Mouse (Mus musculus) liver, postnatal 0 days (tissue): ENCODE measurements around the gene Sox10. TPM values are rescaled to one million over a fixed set of nuclear protein-coding genes. Genes with fewer than 3 reads are reported as not detected.

ENCODE experiments used
- ATAC-seq: fragments of 200-750 bp; cut with Nextera tagmentation; 2 replicates; pipeline ENCODE4 v1.8.0; 2017; ENCODE audit warnings: mild to moderate bottlenecking, moderate library complexity
- DNase-seq: peaks from one replicate; pipeline ENCODE4 v3.0.0-alpha.2; 2016
- H3K27ac ChIP-seq: fragments of 300-500 bp; sonication (generic); 2 replicates; pipeline ENCODE4 v1.5.1; 2014; ENCODE audit warnings: antibody characterized with exemption, moderate library complexity, mild to moderate bottlenecking, low read depth
- H3K27me3 ChIP-seq: fragments of 300-500 bp; sonication (generic); 2 replicates; pipeline ENCODE4 v1.6.1; 2014; ENCODE audit warnings: low read length, control low read depth, mixed read lengths; ENCODE audit not compliant: insufficient read depth
- H3K36me3 ChIP-seq: fragments of 300-500 bp; sonication (generic); replicated peaks from 2 replicates; pipeline ENCODE4 v1.6.1; 2014; ENCODE audit warnings: mild to moderate bottlenecking, control low read depth, low read length, moderate library complexity, mixed read lengths; ENCODE audit not compliant: insufficient read depth
- H3K4me1 ChIP-seq: fragments of 300-500 bp; sonication (generic); 2 replicates; pipeline ENCODE4 v1.6.1; 2014; ENCODE audit warnings: antibody characterized with exemption, mild to moderate bottlenecking, control low read depth; ENCODE audit not compliant: insufficient read depth
- H3K4me2 ChIP-seq: fragments of 300-500 bp; sonication (generic); 2 replicates; pipeline ENCODE4 v1.6.1; 2014; ENCODE audit warnings: low read depth, mild to moderate bottlenecking, low read length, moderate library complexity, mixed read lengths
- H3K4me3 ChIP-seq: fragments of 300-500 bp; sonication (generic); 2 replicates; pipeline ENCODE4 v1.5.1; 2014; ENCODE audit warnings: low read depth, low read length
- H3K9ac ChIP-seq: fragments of 300-500 bp; sonication (generic); replicated peaks from 2 replicates; pipeline ENCODE4 v1.6.1; 2014; ENCODE audit warnings: mild to moderate bottlenecking, moderate library complexity
- H3K9me3 ChIP-seq: fragments of 300-500 bp; sonication (generic); 2 replicates; pipeline ENCODE4 v1.6.1; 2016; ENCODE audit warnings: mild to moderate bottlenecking, control low read depth, low read length, mixed read lengths
- CTCF ChIP-seq: sonication (generic); IDR thresholded peaks from 2 replicates; pipeline ENCODE4 v1.5.1; 2016; ENCODE audit warnings: antibody characterized with exemption, low read depth
- EP300 ChIP-seq: IDR thresholded peaks from 2 replicates; pipeline ENCODE4 v1.6.1; 2016; ENCODE audit warnings: antibody characterized with exemption, low read depth, mild to moderate bottlenecking
- WGBS: fragments of 180-500 bp; shearing (Covaris S2); extraction: QIAGEN DNeasy Blood & Tissue Kit; methylation state at CpG from one replicate; pipeline ENCODE4 v1.1.7; 2014; ENCODE audit not compliant: insufficient replicate concordance; 5-methylcytosine and 5-hydroxymethylcytosine counted together
- polyA plus RNA-seq: library from polyadenylated mRNA; unstranded; fragments of >200 nt; fragmentation: Nextera tagmentation; extraction: Ambion mirVana; gene quantifications from 2 replicates; pipeline ENCODE4 v1.2.1, GENCODE M21; 2015

Sox10 gene
- polyA plus RNA-seq, 1 experiment from 2014 or later, result 0.07 TPM

DNA sequence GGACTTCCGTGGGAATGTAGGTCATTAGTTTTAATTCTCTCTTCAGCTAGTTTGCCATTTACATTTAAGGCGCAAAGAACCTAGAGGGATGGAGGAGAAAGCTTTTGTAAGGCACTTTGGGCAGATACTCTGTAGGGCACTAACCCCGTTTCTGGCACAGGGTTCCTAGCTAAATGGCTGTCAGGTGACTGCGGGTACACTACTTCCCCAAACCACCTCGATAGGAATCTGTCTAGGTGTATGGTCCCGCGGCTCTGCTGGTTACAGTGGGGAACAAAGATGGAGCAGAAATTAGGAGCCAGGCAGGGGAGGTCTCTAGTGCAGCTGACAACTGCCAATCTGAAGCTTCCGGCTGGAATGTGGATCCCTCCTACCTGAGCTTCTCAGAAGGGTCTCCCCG is 55.0 kb downstream of the Sox10 start:
- peaks cover 23% of the 10 kb centered on the region for H3K4me1 ChIP-seq
- ATAC-seq, result no peak

DNA sequence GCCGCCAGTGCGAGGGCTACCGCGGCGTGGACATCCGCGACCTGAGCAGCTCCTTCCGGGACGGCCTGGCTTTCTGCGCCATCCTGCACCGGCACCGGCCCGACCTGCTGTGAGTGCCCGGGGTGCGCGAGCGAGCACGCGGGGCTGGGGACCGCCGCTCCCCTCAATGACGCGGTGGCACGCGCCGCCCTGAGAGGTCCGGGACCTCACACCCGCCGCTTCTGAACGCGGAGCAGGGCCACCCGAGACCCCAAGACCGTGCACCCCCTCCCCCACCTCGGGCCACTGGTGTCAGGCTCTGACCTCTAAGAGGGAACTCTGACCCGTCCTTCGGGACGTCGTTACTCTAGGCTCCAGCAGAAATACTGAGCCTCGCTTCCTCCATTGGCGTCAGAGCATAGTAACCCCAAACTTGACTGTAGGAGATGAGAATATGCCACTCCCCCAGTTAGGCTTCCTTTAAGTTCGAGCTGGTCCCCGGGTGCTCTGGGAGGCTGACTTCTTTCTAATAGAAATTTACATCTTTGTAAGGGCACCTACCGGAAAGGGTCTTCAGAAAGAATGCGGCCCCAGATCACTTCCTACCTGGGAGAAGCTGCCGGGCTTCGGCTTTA is 55.6 kb downstream of the Sox10 start:
- no peaks in the 10 kb centered on the region; the same call in 1 of the 2 replicates for H3K36me3 ChIP-seq
- H3K4me2 ChIP-seq, result peak overlapping the region; percentile 97
- DNase-seq (no peak), ATAC-seq (peak; percentile 63)
- no peaks in the 10 kb centered on the region for H3K9me3 ChIP-seq
- under 1% methylated on average over 41 of the region's 46 CpGs for WGBS
- H3K27ac ChIP-seq, result peak overlapping the region; percentile 82
- H3K4me1 ChIP-seq, result peaks cover 23% of the 10 kb centered on the region
- TF ChIP-seq CTCF (no peak), EP300 (no peak)
- H3K9ac ChIP-seq, result peak overlapping the region; percentile 88
- H3K4me3 ChIP-seq, result peak overlapping the region; percentile 73
- no peaks in the 10 kb centered on the region for H3K27me3 ChIP-seq

More for the DNA sequence above, 55.0 kb downstream of the Sox10 start:
- WGBS, result 21% methylated on average over 9 of the region's 9 CpGs
- peak overlapping the region; percentile 88 for H3K9ac ChIP-seq
- no peak overlapping the region for H3K27ac ChIP-seq
- H3K36me3 ChIP-seq, result no peaks in the 10 kb centered on the region; the same call in 1 of the 2 replicates
- H3K4me3 ChIP-seq, result peak overlapping the region; percentile 73
- no peaks in the 10 kb centered on the region for H3K9me3 ChIP-seq
- TF ChIP-seq CTCF (no peak), EP300 (no peak)
- H3K4me2 ChIP-seq, result peak overlapping the region; percentile 97
- no peak for DNase-seq
- no peaks in the 10 kb centered on the region for H3K27me3 ChIP-seq

DNA sequence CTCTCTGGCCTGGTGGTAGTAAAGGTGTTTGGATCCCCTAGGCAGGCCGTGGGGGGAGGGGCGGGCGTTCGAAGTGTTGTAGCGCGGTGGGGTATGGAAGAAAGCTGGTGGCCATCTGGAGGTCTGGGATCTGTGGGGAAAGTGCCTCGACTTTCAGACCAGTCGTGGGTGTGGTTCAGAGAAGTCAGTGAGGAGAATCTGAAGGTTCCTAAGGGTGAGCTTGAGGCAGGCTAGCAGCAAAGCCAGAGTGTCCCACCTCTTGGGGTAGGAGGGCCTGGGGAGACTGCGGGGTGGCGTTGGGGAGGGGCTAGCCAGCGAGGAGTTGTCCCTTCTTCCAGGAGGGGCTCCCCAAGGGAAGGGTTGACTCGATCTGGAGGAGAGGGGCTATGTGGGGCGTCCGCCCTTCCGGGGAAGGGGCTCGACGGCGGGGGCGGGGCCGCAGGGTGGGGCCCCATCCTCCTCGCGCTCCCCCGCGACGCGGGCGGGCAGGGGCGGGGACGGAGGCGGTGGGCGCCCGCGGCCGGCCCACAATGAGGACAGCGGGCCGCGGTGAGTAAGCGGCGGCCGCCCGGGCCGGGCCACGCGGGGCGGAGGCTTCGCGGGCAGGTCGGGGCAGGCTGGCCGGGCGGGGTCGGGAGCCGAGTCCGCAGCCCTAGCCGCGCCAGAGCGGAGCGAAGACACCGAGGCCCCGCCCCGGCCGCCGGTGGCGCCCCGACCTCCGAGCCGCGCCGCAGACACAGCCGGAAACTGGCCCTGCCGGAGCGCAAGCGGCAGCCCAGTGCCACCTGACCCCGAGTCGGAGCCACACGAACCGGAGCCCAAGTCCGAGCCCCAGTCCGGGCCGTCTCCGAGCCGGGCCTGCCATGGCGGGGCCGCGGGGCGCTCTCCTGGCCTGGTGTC is 56.4 kb downstream of the Sox10 start, which contains the start of gene Micall1:
Gene Micall1 (plus strand): TSS at position 478 of the 900 bp plus-strand sequence.
- Histone ChIP-seq H3K4me1 (peaks cover 23% of the 10 kb centered on the region), H3K9ac (peak within 1 kb of the TSS; percentile 88), H3K4me3 (peak within 1 kb of the TSS; percentile 73), H3K27me3 (no peaks in the 10 kb centered on the region), H3K27ac (peak within 1 kb of the TSS; percentile 82), H3K9me3 (no peaks in the 10 kb centered on the region), H3K4me2 (peak within 1 kb of the TSS; percentile 97), H3K36me3 (no peaks in the 10 kb centered on the region; the same call in 1 of the 2 replicates)
- TF ChIP-seq EP300 (no peak), CTCF (no peak)
- WGBS, result 5% methylated on average over 29 of the region's 85 CpGs
- DNase-seq (peak; percentile 80), ATAC-seq (peak; percentile 82)

DNA sequence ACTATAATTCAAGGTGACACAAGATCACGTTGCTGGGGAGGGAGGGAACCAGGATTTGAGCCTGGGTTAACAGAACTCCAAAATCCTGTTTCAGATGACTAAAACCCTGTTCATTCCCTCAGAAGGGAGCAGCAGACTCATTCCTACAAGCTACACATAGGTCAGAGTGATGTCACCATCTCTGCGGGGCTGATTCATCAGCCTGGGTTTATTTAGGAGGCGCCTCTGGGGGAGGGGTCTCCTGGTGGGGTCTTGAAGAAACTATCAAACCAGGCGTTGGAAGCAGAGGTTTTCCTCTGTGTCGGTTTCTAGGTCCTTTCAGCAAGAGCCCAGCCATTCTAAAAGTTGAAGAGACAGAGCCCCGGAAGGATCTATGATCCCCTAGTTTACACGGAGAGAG is 57.1 kb downstream of the Sox10 start:
- Histone ChIP-seq H3K9me3 (no peaks in the 10 kb centered on the region), H3K9ac (peak overlapping the region; percentile 88; the same call in 1 of the 2 replicates), H3K27me3 (no peaks in the 10 kb centered on the region), H3K4me3 (no peak overlapping the region), H3K27ac (no peak overlapping the region), H3K4me1 (peaks cover 23% of the 10 kb centered on the region), H3K36me3 (no peaks in the 10 kb centered on the region; the same call in 1 of the 2 replicates), H3K4me2 (0 out of 2 replicates have a peak overlapping the region, but pooled peaks have one; percentile 97)
- TF ChIP-seq CTCF, result no peak
- TF ChIP-seq EP300, result no peak
- ATAC-seq, result no peak
- DNase-seq, result no peak
- WGBS, result 41% methylated on average over 7 of the region's 7 CpGs

DNA sequence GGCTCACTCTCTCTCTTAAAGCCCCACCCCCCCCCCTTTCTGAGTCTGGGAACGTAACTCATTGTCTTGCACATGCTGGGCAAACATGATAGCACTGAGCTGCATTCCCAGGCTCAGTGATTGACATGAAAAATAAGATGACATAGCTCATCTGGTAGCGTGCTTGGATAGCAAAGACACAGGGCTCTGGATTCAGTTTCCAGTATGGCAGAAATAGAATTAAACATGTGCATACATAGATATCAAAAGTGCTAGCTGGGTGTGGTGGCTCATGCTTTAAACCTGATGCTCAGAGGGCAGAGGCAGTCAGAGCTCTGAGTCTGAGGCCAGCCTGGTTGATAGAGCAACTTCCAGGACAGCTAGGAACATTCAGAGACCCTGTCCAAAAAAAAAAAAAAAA is 59.2 kb downstream of the Sox10 start:
- WGBS, result 52% methylated on average over 2 of the region's 2 CpGs
- Histone ChIP-seq H3K27ac (no peak overlapping the region), H3K4me1 (peaks cover 22% of the 10 kb centered on the region), H3K4me3 (no peak overlapping the region), H3K27me3 (no peaks in the 10 kb centered on the region), H3K36me3 (no peaks in the 10 kb centered on the region), H3K4me2 (no peak overlapping the region), H3K9ac (no peak overlapping the region), H3K9me3 (no peaks in the 10 kb centered on the region)
- ATAC-seq, result peak; percentile 67
- DNase-seq, result no peak
- TF ChIP-seq CTCF, result no peak
- peak; percentile 58 for TF ChIP-seq EP300

Other genes starting within 250 kb of the Sox10 start
- 93.4 and 102 TPM in 2 replicates for gene Lgals1, start 238.5 kb downstream of the Sox10 start, polyA plus RNA-seq
- gene Nol12, start 230.3 kb downstream of the Sox10 start, polyA plus RNA-seq, result 20.3 and 21.5 TPM in 2 replicates
- 11.9 and 12.7 TPM in 2 replicates for gene Triobp, start 217.5 kb downstream of the Sox10 start, polyA plus RNA-seq
- gene H1f0, start 136.8 kb downstream of the Sox10 start, polyA plus RNA-seq, result 125 and 140 TPM in 2 replicates
- 0.08 and 0.16 TPM in 2 replicates for gene Galr3, start 123.4 kb downstream of the Sox10 start, polyA plus RNA-seq
- gene Ankrd54, start 102.3 kb downstream of the Sox10 start, polyA plus RNA-seq, result 21.3 and 22.5 TPM in 2 replicates
- 70.9 and 76.4 TPM in 2 replicates for gene Eif3l, start 90.1 kb downstream of the Sox10 start, polyA plus RNA-seq
- gene Micall1, start 56.3 kb downstream of the Sox10 start, polyA plus RNA-seq, result 0.92 and 1.3 TPM in 2 replicates
- gene Polr2f, start 24.2 kb downstream of the Sox10 start, polyA plus RNA-seq, result 129 and 130 TPM in 2 replicates
- 0.72 and 1.2 TPM in 2 replicates for gene 1700088E04Rik, start 24.0 kb downstream of the Sox10 start, polyA plus RNA-seq
- gene Pick1, start 63.9 kb upstream of the Sox10 start, polyA plus RNA-seq, result 11.5 and 12.2 TPM in 2 replicates
- gene Gm49486, start 64.2 kb upstream of the Sox10 start, polyA plus RNA-seq, result 0.08 TPM in 2 replicates
- not detected in 2 replicates for gene Slc16a8, start 89.5 kb upstream of the Sox10 start, polyA plus RNA-seq
- gene Baiap2l2, start 120.3 kb upstream of the Sox10 start, polyA plus RNA-seq, result 1.2 and 2.1 TPM in 2 replicates
- gene Pla2g6, start 163.2 kb upstream of the Sox10 start, polyA plus RNA-seq, result 18.5 and 18.8 TPM in 2 replicates
- gene Maff, start 181.4 kb upstream of the Sox10 start, polyA plus RNA-seq, result 0.94 and 1.1 TPM in 2 replicates
- 6.6 and 8.4 TPM in 2 replicates for gene Tmem184b, start 238.3 kb upstream of the Sox10 start, polyA plus RNA-seq